Mouse (Mus musculus): ENCODE data around the gene Rhov.

Gene Rhov

GRCm38 (mm10) chr2:119270643-119271331, at the start of gene Rhov:
Gene Rhov (minus strand): TSS chr2:119271272.
- peak; percentile 60 for DNase-seq (ENCODE audit: low read depth, low spot score)

- DNase-seq (ENCODE audit: low read depth, low spot score) = no peak
Measured at GRCm38 (mm10) chr2:119320571-119320970, 49.5 kb upstream of the Rhov start.

- DNase-seq (ENCODE audit: low read depth, low spot score) = no peak
Measured at GRCm38 (mm10) chr2:119318043-119318710, 47.1 kb upstream of the Rhov start.

GRCm38 (mm10) chr2:119314742-119315310, 43.8 kb upstream of the Rhov start:
- DNase-seq (ENCODE audit: low read depth, low spot score) = no peak

- no peak for DNase-seq (ENCODE audit: low read depth, low spot score)
Measured at GRCm38 (mm10) chr2:119313780-119314479, 42.9 kb upstream of the Rhov start.

GRCm38 (mm10) chr2:119312380-119312958, 41.4 kb upstream of the Rhov start:
- DNase-seq (ENCODE audit: low read depth, low spot score) = no peak

GRCm38 (mm10) chr2:119311544-119311943, 40.5 kb upstream of the Rhov start:
- DNase-seq (ENCODE audit: low read depth, low spot score) = no peak

- DNase-seq (ENCODE audit: low read depth, low spot score) = no peak
Measured at GRCm38 (mm10) chr2:119304798-119305208, 33.7 kb upstream of the Rhov start.

GRCm38 (mm10) chr2:119304391-119304790, 33.3 kb upstream of the Rhov start:
- no peak for DNase-seq (ENCODE audit: low read depth, low spot score)

GRCm38 (mm10) chr2:119302876-119303275, 31.8 kb upstream of the Rhov start:
- no peak for DNase-seq (ENCODE audit: low read depth, low spot score)

- DNase-seq (ENCODE audit: low read depth, low spot score) = no peak
Measured at GRCm38 (mm10) chr2:119300819-119301493, 29.9 kb upstream of the Rhov start.

GRCm38 (mm10) chr2:119299981-119300818, 29.1 kb upstream of the Rhov start:
- DNase-seq (ENCODE audit: low read depth, low spot score) = peak; percentile 88

- DNase-seq (ENCODE audit: low read depth, low spot score) = no peak
Measured at GRCm38 (mm10) chr2:119298839-119299238, 27.8 kb upstream of the Rhov start.

- peak; percentile 49 for DNase-seq (ENCODE audit: low read depth, low spot score)
Measured at GRCm38 (mm10) chr2:119298330-119298729, 27.3 kb upstream of the Rhov start.

GRCm38 (mm10) chr2:119297506-119297905, 26.4 kb upstream of the Rhov start:
- DNase-seq (ENCODE audit: low read depth, low spot score) = no peak

- no peak for DNase-seq (ENCODE audit: low read depth, low spot score)
Measured at GRCm38 (mm10) chr2:119296756-119297155, 25.7 kb upstream of the Rhov start.

GRCm38 (mm10) chr2:119294411-119294810, 23.3 kb upstream of the Rhov start:
- DNase-seq (ENCODE audit: low read depth, low spot score) = no peak

- DNase-seq (ENCODE audit: low read depth, low spot score) = no peak
Measured at GRCm38 (mm10) chr2:119293776-119294390, 22.8 kb upstream of the Rhov start.

- no peak for DNase-seq (ENCODE audit: low read depth, low spot score)
Measured at GRCm38 (mm10) chr2:119293311-119293710, 22.2 kb upstream of the Rhov start.

GRCm38 (mm10) chr2:119292852-119293251, 21.8 kb upstream of the Rhov start:
- DNase-seq (ENCODE audit: low read depth, low spot score) = no peak
